Comparison of ENCODE assay signal across 15 mouse cellular contexts in the genomic region with DNA sequence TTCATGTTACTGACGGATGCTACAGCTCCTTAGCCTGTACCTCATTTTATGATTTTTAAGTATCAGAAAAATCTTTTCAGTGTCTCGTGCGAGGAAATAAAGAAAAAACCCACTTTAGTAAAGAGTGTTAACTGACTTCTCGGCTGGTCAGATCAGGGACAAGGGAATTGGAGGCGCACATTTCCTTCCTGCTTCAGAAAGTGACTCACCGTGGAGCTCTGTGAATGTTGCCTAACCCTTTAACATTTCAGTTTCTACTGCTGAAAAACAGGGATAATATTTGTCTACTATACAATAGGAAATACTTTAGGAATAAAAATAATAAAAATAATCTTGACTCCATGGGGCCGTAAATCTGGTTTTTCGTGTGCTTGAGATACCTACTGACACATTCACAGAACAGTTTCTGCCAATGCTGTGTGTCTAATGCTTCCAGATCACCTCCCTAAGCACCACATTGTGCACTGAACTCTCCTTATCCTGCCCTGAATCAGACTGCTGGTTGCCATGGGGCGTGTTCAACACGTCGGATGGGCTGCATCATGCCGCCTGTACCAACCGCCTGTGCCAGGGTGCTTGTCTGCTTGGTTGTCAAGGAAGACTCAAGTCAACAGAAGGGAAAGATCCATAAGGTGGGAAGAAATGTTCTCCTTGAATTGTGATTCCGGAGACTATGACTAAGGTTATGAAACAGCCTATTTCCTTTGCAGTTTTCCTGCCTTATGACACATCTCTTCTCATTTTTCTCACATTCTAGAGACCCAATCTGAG.
DNase-seq lines count a peak whose midpoint lies in the region; ATAC-seq lines count a peak whose summit lies in the region.
"Had no signal": no experiment of that assay in that cellular context is flagged by ENCODE, and none has a peak within 500 bp of the region (broad histone marks: within the 10 kb centered on the region; RNA-seq: fewer than 3 reads in every experiment).

No protein-coding gene starts in this region.

- peak; percentile 71; the same call in 1 of the 2 replicates for ATAC-seq in granulocyte monocyte progenitor cell, adult 5-6 weeks (replicated peaks; ENCODE audit: poor library complexity, severe bottlenecking)
- no peak for ATAC-seq in erythroblast, adult 5-6 weeks (replicated peaks; ENCODE audit: low FRiP score, poor library complexity, severe bottlenecking)
- ATAC-seq: intestine, postnatal 0 days; lung, postnatal 0 days; Patski had no signal

- intact Hi-C loops in left cerebral cortex, postnatal 25 days (cut with DNase I): no loop called here

- DNase-seq in adrenal gland, postnatal 10 days: peak; percentile 9
- DNase-seq in adrenal gland, adult 18-20 months (ENCODE audit: low spot score in 2 of 2): no peak
- peak; percentile 92 for DNase-seq in 416B (ENCODE audit: low read depth)
- DNase-seq in left cerebral cortex, postnatal 25 days (ENCODE audit: low spot score in 2 of 2): peak; percentile 23 to 52
- DNase-seq in thymus, postnatal 25 days: no peak
- no peak for DNase-seq in gastrocnemius, postnatal 10 days
- DNase-seq: cerebellum, adult 11-12 months; heart, adult 11 months; kidney, postnatal 36 days; thymus, adult 2 months had no signal

Comparison
In these comparisons a context has a peak if more than half of its experiments do, and no peak if none do; other contexts are left out.
1. DNase-seq: peak in adrenal gland, postnatal 10 days (single experiment), 416B (single experiment) and left cerebral cortex, postnatal 25 days (2 of 2); none in adrenal gland, adult 18-20 months (0 of 2), thymus, postnatal 25 days (single experiment) and gastrocnemius, postnatal 10 days (single experiment).